Mouse (Mus musculus) kidney, adult 18-20 months (tissue): ENCODE data around the gene Gnptg.

Experiments
- DNase-seq: peaks from one replicate; pipeline ENCODE4 v3.0.0; 2021

Gene Gnptg

GRCm38 (mm10) chr17:25239695-25240636 lies at the start of gene Gnptg, which contains the start of gene Tsr3:
Gnptg (minus strand) TSS chr17:25240124.
Tsr3 (plus strand) TSS chr17:25240170.
- DNase-seq = peak; percentile 85

DNA sequence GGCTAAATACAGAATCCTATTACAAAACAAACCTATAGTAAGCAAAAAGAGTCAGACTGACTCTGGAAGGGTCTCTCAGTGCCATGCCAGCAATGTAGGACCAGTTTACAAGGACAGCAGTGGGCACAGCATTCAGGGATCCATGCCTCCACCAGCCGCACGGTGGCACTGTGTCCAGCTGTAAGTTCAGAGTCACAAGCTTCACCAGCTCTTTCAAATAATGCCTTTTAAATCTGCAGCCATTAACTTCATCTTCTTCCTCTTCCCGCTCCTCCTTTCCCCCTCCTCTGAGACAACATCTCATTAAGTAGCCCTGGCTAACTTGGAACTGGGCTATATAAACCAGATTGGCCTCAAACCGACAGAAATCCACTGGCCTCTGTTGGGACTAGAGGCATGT lies 48.9 kb upstream of the Gnptg start:
- peak; percentile 62 for DNase-seq

DNA sequence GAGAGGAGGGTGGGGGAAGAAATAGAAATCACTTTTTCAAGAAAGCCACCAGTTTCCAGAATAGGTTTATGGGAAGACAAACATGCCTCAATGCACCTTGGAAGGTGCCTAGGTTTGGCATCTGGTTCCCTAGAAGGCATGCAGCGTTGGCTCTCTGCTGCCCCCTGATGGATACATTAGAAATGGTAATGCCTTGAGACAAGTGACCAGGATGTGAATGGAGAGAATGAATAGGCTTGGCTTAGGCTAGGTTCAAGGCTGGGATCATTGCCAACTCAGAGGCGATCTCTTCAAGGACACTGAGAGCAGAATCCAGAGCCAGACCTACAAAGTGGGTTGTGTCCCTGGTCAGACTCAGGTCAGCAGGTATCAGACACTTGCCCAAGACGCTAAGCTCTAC lies 45.1 kb upstream of the Gnptg start:
- DNase-seq = peak; percentile 81

- peak; percentile 69 for DNase-seq
Measured at GRCm38 (mm10) chr17:25282133-25282532, 42.2 kb upstream of the Gnptg start.

DNA sequence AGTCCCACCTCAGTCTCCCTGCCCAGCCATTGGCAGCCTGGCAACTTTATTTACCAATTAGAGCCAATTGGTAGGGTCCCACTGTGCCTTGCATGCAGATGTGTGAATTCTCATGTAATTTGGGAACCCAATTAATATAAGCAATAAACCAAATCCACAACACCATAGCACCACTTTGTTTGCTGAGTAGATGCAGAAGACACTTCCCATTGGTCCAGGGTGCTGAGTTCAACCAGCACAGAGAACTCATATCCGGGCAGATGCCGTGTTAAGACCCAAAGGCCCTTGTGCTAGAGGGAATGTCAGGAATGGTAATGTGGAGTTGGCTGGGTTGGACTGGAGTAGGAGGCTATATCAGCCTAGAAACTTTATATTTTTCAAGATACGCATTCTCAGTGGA lies 35.9 kb upstream of the Gnptg start:
- no peak for DNase-seq

- no peak for DNase-seq
Measured at GRCm38 (mm10) chr17:25274571-25275346, 34.8 kb upstream of the Gnptg start, which contains the start of gene Ube2i. Ube2i (minus strand) TSS chr17:25274622.

- DNase-seq = peak; percentile 100
Measured at GRCm38 (mm10) chr17:25273706-25274501, 34.0 kb upstream of the Gnptg start.

DNA sequence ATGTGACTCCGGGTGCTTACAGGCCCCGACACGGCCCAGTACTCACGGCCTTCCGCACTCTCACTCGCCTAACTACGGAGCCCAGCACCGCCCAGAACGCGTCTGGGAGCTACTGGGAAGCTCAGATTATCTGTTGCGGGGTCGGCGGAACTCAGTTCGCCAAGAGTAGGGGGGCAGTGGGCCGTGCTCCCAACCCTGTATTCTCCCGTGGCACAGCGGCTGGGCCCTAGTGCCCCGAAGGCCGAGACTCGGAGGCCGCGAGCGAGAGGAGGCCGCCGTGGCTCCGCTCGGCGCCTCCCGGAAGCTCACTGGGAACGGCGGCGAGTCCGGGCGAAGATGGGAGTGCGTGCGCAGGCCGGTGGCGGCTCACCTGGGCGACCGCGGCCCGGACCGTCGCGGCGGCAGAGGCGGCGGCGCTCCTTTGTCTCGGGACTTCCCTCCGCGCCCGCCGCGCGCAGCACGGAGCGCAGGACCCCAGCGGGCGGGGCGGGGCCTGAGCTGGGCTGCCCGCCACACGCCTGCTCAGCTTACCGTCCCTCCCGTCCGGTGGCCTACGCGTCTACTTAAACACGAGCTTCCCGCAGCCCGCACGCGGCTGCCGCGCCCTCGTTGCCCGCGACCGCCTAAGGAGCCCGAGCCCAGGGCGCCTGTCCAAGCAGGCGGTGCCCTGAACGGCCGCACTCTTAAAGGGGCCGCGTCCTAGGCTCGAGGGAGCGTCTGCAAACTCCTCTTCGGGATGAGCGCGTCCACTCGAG lies 33.2 kb upstream of the Gnptg start:
- no peak for DNase-seq

DNA sequence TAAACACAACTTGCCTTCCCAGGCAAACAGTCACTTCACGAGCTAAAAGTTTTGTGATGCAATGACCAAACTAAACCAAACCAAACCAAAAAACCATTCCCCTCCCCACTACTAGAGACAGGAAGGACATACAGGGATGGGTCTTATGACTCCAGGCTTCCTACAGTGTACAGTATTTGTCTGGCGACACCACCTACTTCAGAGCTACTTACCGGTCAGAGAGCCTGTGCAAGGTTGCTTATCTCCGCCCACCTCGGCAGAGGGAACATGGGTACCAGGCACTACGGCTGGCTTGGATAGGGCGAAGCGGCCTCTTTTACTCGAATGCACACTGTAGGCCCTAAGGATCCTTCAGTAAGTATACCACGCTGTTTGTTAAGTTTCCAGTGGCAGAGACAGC lies 32.4 kb upstream of the Gnptg start:
- DNase-seq = peak; percentile 36

- no peak for DNase-seq
Measured at GRCm38 (mm10) chr17:25270795-25271335, 30.9 kb upstream of the Gnptg start.

DNA sequence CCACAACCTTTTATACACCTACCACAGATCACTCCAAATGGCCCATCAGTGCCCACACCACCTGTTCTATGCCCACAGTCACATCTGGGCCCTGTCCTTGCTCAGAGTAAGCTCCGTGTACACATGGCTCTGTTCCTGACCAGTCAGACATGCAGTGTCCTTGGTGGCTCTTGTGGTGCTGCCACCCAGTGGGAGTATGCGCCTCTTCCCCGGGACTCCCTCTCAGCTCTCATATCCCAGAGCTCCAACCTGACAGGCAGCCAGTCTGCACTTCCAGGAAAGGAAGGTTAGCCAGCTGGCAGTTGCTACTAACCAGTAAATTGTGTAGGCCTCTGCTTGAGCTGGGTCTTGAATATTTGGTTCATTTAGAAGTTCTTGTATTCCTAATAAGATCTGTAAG lies 24.5 kb upstream of the Gnptg start:
- DNase-seq = peak; percentile 31

GRCm38 (mm10) chr17:25257804-25258261 lies 17.9 kb upstream of the Gnptg start:
- no peak for DNase-seq

DNA sequence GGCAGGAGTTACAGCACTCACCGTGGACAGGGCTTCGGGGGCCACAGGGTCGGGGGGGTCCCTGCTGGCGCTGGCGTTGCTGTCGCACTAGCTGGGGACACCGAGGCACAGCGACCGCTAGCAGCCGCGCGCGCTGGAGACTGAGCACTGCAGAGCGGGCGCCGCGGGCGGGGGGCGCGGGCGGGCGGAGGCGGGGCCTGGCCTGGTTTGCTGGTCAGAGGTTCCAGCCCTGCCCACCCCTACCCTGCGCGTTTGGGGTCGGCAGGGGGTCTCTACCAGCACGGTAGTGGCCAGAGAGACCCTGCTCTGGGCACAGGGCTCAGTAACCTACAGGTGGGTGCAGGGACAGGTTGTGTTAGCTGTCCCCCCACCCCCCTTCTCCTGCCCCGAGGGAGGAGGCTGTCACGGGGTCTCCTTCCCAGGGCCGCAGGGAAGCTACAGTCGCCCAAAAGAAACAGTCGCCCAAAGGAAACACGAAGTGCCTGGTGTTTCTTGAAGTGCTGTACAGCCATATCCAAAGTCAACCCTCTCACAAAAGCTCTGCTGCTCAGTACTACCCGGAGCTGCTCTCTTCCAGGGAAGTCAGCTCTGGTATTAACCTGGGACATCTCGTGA lies 16.3 kb upstream of the Gnptg start, which contains the start of gene Baiap3:
Gene Baiap3 (minus strand): TSS at position 225 of the 615 bp plus-strand sequence.
- no peak for DNase-seq

DNA sequence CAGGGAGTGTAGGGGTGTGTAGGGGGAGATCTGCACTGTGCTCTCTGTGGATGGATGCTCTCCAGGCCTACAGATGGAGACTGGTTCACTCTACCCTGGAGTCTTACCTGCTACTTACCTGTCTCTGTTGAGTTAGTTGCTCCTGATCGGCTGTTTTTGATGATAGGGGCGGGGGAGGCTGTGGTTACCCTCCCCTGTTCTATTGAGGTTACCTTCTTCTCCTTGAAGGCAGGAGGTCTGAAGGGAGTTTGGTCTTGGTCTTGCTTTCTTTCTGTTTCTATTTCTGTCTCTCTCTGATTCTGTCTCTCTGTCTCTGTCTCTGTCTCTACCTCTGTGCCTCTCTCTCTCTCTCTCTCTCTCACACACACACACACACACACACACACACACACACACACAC lies 15.2 kb upstream of the Gnptg start:
- DNase-seq = no peak

DNA sequence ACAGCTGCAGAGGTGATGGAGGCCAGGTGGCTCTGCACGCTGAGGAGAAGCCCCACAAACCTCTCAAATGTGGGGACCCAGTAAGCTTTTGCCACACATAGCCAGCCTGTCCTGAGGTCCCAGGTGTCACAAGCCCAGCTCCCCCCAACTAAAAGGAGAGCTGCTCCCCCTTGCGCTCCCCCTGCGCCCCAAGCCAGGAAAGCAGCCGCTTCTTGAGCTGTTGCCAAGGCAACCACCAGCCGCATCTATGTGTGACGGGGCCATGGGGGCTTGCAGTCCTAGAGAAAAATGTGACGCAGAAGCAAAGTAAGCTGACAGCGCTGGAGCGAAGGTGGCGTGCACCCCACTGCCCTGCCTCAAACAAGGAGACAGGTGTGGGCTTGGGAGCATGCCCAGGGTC lies 13.8 kb upstream of the Gnptg start:
- DNase-seq = no peak

DNA sequence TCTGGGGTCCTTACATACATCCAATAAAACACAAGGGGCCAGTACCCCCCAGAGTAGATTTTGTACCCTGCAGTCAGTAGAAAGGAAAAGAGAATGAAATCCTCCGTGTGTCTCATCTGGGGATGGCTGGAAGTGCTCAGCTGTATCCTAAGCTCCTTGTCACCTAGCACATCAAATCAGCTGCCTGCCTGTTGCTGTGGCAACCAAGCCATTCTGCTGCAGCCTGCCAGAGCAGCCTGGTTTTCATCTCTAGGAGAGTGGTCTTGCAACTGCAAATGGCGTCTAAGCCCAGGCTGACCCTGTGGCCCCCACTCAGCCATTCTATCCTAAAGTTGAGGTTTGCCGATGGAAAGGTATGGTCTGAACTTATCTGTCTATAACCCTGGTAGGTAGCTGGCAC lies 12.7 kb upstream of the Gnptg start:
- no peak for DNase-seq

DNA sequence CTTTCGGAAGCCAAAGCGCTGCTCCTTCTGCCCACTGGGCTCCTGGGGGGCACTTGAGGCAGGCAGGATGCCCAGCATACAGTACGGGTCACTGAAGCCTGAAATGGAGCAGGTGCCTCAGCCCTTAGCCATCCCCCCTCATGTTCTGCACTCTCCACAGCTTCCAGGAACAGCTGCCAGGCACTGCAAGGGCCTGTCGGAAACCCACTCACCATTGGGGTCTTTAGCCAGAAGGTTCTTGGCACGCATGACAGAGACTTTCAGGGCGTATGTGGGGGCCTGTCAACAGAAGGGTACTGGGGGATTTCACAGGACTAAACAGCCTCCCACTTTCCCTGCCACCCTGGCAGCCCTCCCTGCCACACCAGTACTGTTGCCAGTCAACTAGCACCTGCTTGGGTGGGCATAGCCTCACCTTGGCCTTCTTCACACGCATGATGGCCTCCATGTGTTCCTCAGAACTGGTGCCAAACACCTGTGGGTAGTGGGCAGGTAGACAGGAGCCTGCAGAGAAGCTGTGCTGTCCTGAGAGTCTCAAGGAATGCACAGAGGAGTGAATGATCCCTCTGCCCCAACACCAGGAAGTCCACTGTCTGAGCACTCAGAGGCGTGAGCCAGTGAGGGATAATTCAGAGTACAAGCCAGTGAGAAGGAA lies 10.4 kb upstream of the Gnptg start:
- no peak for DNase-seq

GRCm38 (mm10) chr17:25248033-25248750 lies 8.3 kb upstream of the Gnptg start:
- no peak for DNase-seq

DNA sequence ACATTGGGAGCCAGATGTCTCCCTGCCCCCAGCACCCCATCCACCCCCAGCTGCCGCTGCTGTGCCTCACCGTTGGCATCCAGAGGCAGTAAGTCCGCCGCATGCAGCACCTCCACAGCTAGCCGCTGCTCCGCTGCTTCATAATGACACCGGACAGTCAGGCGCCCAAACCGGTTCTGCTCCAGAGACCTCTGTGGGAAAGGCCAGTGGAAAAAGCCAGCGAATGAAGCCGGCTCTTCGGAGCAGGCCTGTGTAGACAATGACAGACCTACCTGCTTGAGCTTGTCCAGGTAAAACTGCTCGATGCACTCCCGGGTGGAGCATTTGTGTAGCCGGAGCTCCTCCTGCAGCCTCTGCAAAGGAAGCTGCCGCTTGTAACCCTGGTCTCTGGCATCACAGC lies 4.3 kb upstream of the Gnptg start:
- no peak for DNase-seq
